Mouse (Mus musculus): ENCODE results near the gene Lig1. TPM values are rescaled to one million over a fixed set of nuclear protein-coding genes. Genes with fewer than 3 reads are reported as not detected.
"Not testable (repeated sequence)": the region's sequence is repeated elsewhere in the genome, so short reads cannot be mapped to it uniquely, and the experiment has no call there.

Lig1 gene
- total and polyA plus RNA-seq, 3 experiments = 42.0 to 163 (median 82.4) TPM

GRCm38 (mm10) chr7:13278308-13278891 is 1.3 kb downstream of the Lig1 start, which contains the start of gene Zswim9 (continued):
- TF ChIP-seq SMC3 (IDR thresholded peaks at IDR 0.05; ENCODE audit: low read depth, low read length) (no peak), PAX5 (IDR thresholded peaks at IDR 0.05; ENCODE audit: low read length) (no peak)

GRCm38 (mm10) chr7:13278957-13279356 is 1.9 kb downstream of the Lig1 start:
- Histone ChIP-seq H3K27ac (ENCODE audit: insufficient read depth, low read depth) (peak overlapping the region; percentile 89; the same call in 1 of the 2 replicates), H3K79me2 (replicated peaks; ENCODE audit: control insufficient read depth, extremely low read depth, insufficient read depth, poor library complexity, severe bottlenecking) (peaks cover 27% of the 10 kb centered on the region), H3K4me3 (replicated peaks in 1 of 3; ENCODE audit: low read depth in 2 of 3, low read length in 2 of 3, poor library complexity in 1 of 3) (peak overlapping the region; percentile 41 to 98 (median 76)), H3K4me1 (ENCODE audit: control insufficient read depth in 1 of 2, insufficient read depth in 2 of 2) (peaks cover 9 to 19% of the 10 kb centered on the region in 2 experiments), H3K36me3 (replicated peaks in 1 of 2; ENCODE audit: control insufficient read depth in 1 of 2, insufficient read depth in 1 of 2, low read length in 1 of 2) (peaks cover 29 to 71% of the 10 kb centered on the region in 2 experiments), H3K9ac (ENCODE audit: insufficient read depth, low read depth) (peak overlapping the region; percentile 93)
- H3K9me3 ChIP-seq (replicated peaks; ENCODE audit: low read length); H3K4me2 ChIP-seq (ENCODE audit: insufficient read depth, low read depth, poor library complexity, severe bottlenecking); H3K27me3 ChIP-seq (replicated peaks); DNase-seq (ENCODE audit: extremely low read depth); dilution Hi-C loops (cut with MboI; ENCODE audit: extremely low pct_ligation_motif_present, extremely low pct_unique_long_range_greater_than_20kb, low sequenced_read_pairs): not testable (repeated sequence)
- 0 out of 2 replicates have a peak, but pooled peaks have one; percentile 2 for TF ChIP-seq SIN3A (IDR thresholded peaks at IDR 0.05; ENCODE audit: low read length)
- in situ Hi-C loops (cut with MboI; ENCODE audit: low pct_ligation_motif_present, low pct_unique_long_range_greater_than_20kb, low sequenced_read_pairs) = loop anchor here (25.0 kb wide), 1 partner anchor 217 kb away; the partner anchor contains the start of gene Mzf1

DNA sequence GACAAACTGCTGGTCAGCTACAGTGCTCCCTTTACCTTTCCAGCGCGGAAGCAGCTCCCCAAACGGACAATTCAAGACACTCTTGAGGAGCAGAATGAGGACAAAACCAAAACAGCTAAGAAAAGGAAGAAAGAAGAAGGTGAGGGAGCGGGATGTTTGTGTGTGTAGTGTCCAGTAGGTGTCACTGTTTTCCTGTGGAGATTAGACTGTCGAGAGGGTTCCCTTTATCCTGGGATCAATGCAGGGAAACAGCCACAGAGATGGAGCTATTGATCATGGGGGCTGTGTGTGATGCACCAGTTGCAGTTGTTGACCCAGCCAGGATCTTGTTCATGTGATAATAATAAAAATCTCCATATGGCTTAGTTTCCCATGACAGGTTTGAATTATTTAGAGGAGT is 11.5 kb downstream of the Lig1 start:
- H3K4me2 ChIP-seq (ENCODE audit: insufficient read depth, low read depth, poor library complexity, severe bottlenecking) = no peak overlapping the region
- H3K4me1 ChIP-seq (ENCODE audit: control insufficient read depth in 1 of 2, insufficient read depth in 2 of 2) = no peaks in the 10 kb centered on the region
- H3K9me3 ChIP-seq (replicated peaks; ENCODE audit: low read length) = no peaks in the 10 kb centered on the region
- H3K79me2 ChIP-seq (replicated peaks; ENCODE audit: control insufficient read depth, extremely low read depth, insufficient read depth, poor library complexity, severe bottlenecking) = no peaks in the 10 kb centered on the region
- H3K36me3 ChIP-seq (replicated peaks in 1 of 2; ENCODE audit: control insufficient read depth in 1 of 2, insufficient read depth in 1 of 2, low read length in 1 of 2) = peaks cover 83 to 99% of the 10 kb centered on the region in 2 experiments
- dilution Hi-C loops (cut with MboI; ENCODE audit: extremely low pct_ligation_motif_present, extremely low pct_unique_long_range_greater_than_20kb, low sequenced_read_pairs) (no loop called here), in situ Hi-C loops (cut with MboI; ENCODE audit: low pct_ligation_motif_present, low pct_unique_long_range_greater_than_20kb, low sequenced_read_pairs) (loop anchor here (25.0 kb wide), 1 partner anchor 226 kb away; the partner anchor contains the start of gene Mzf1)
- no peaks in the 10 kb centered on the region for H3K27me3 ChIP-seq (replicated peaks)
- peak; percentile 18 for DNase-seq (ENCODE audit: extremely low read depth)
- no peak overlapping the region for H3K27ac ChIP-seq (ENCODE audit: insufficient read depth, low read depth)
- no peak overlapping the region for H3K4me3 ChIP-seq (replicated peaks in 1 of 3; ENCODE audit: low read depth in 2 of 3, low read length in 2 of 3, poor library complexity in 1 of 3)
- no peak overlapping the region for H3K9ac ChIP-seq (ENCODE audit: insufficient read depth, low read depth)
- TF ChIP-seq KAT2A (IDR thresholded peaks at IDR 0.05; ENCODE audit: insufficient replicate concordance, low read length) = no peak
- no peak for TF ChIP-seq JUN (IDR thresholded peaks at IDR 0.05; ENCODE audit: insufficient read depth, low read depth, low read length)
- peak; percentile 31 for TF ChIP-seq SMC3 (IDR thresholded peaks at IDR 0.05; ENCODE audit: low read depth, low read length)
- peak; percentile 48 for TF ChIP-seq RAD21 (IDR thresholded peaks at IDR 0.05; ENCODE audit: low read depth, low read length)
- TF ChIP-seq CTCF (conservative IDR thresholded peaks at IDR 0.05 in 1 of 2, IDR thresholded peaks at IDR 0.05 in 1 of 2; ENCODE audit: low read depth in 2 of 2, low read length in 2 of 2) = peak; percentile 31 to 61; a peak in 3 of 4 replicates

DNA sequence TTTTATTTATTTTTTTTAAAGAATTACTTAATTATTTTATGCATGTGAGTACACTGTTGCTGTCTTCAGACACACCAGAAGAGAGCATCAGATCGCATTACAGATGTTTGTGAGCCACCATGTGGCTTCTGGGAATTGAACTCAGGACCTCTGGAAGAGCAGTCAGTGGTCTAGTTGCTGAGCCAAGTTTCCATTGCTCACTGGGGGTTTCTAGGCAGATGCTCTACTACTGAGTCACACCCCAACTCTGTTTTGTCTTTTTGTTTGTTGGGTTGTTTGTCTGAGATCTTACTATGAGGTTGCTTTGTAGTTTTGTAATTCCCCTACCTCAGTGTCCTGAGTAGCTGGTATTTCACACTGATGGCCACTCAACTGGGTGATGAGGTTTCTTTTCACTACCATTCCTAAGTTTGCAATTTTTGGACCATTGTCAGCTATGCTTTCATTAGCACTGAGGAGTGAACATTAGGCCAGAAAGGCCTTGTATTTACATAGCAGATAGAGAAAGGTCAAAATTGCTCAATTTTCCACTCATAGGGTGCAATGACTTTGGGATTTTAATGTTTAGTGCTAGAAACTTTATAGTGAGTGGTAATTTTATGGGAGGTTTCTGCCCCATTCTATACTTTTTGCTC is 13.1 kb downstream of the Lig1 start:
- H3K9me3 ChIP-seq (replicated peaks; ENCODE audit: low read length) = no peaks in the 10 kb centered on the region
- H3K27me3 ChIP-seq (replicated peaks) = no peaks in the 10 kb centered on the region
- dilution Hi-C loops (cut with MboI; ENCODE audit: extremely low pct_ligation_motif_present, extremely low pct_unique_long_range_greater_than_20kb, low sequenced_read_pairs) (no loop called here), in situ Hi-C loops (cut with MboI; ENCODE audit: low pct_ligation_motif_present, low pct_unique_long_range_greater_than_20kb, low sequenced_read_pairs) (loop anchor here (25.0 kb wide), 1 partner anchor 228 kb away; the partner anchor contains the start of gene Mzf1)
- no peaks in the 10 kb centered on the region for H3K79me2 ChIP-seq (replicated peaks; ENCODE audit: control insufficient read depth, extremely low read depth, insufficient read depth, poor library complexity, severe bottlenecking)
- H3K27ac ChIP-seq (ENCODE audit: insufficient read depth, low read depth) = no peak overlapping the region
- H3K4me3 ChIP-seq (replicated peaks in 1 of 3; ENCODE audit: low read depth in 2 of 3, low read length in 2 of 3, poor library complexity in 1 of 3) = no peak overlapping the region
- no peak overlapping the region for H3K9ac ChIP-seq (ENCODE audit: insufficient read depth, low read depth)
- DNase-seq (ENCODE audit: extremely low read depth) = no peak
- no peaks in the 10 kb centered on the region for H3K4me1 ChIP-seq (ENCODE audit: control insufficient read depth in 1 of 2, insufficient read depth in 2 of 2)
- H3K36me3 ChIP-seq (replicated peaks in 1 of 2; ENCODE audit: control insufficient read depth in 1 of 2, insufficient read depth in 1 of 2, low read length in 1 of 2) = peaks cover 85 to 99% of the 10 kb centered on the region in 2 experiments
- TF ChIP-seq MAFK (IDR thresholded peaks at IDR 0.05; ENCODE audit: insufficient replicate concordance, low read length) = no peak
- TF ChIP-seq JUN (IDR thresholded peaks at IDR 0.05; ENCODE audit: insufficient read depth, low read depth, low read length) = no peak
- no peak for TF ChIP-seq POLR2AphosphoS2 (IDR thresholded peaks at IDR 0.05; ENCODE audit: low read depth, low read length)
- TF ChIP-seq ZKSCAN1 (IDR thresholded peaks at IDR 0.05; ENCODE audit: borderline replicate concordance, low read depth, low read length) = no peak
- TF ChIP-seq ETS1 (conservative IDR thresholded peaks at IDR 0.05; ENCODE audit: low read depth, low read length) = no peak
- no peak for TF ChIP-seq USF2 (conservative IDR thresholded peaks at IDR 0.05; ENCODE audit: low read depth, low read length)
- TF ChIP-seq CTCF (conservative IDR thresholded peaks at IDR 0.05 in 1 of 2, IDR thresholded peaks at IDR 0.05 in 1 of 2; ENCODE audit: low read depth in 2 of 2, low read length in 2 of 2) = no peak
- TF ChIP-seq NRF1 (IDR thresholded peaks at IDR 0.05; ENCODE audit: low read depth, low read length) = no peak
- no peak for TF ChIP-seq IRF4 (IDR thresholded peaks at IDR 0.05; ENCODE audit: low read depth, low read length)
- no peak overlapping the region for H3K4me2 ChIP-seq (ENCODE audit: insufficient read depth, low read depth, poor library complexity, severe bottlenecking)
